Mouse (Mus musculus): ENCODE data around the gene Efcab9.

The Efcab9 gene

GRCm38 (mm10) chr11:32488808-32489670 lies 42.8 kb downstream of the Efcab9 start:
- no peak for DNase-seq

DNA sequence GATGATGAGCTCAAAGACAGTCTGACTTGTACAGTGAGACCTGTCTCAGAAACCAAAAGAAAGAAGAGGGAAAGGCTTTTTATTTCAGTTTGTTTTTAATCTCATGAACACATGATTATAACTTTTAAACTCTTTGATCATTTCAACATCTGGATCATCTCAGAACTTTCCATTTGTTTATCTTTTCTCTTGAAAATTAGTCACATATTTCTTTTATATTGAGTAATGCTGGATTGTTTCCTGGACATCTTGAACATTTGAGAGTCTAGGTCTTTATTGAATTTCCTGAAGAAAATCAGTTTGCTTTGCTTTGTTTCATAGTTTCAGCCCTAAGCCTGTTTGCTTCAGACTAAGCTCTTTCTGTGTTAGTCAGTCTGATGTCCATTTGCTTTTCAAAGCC lies 43.5 kb downstream of the Efcab9 start:
- DNase-seq = no peak

DNA sequence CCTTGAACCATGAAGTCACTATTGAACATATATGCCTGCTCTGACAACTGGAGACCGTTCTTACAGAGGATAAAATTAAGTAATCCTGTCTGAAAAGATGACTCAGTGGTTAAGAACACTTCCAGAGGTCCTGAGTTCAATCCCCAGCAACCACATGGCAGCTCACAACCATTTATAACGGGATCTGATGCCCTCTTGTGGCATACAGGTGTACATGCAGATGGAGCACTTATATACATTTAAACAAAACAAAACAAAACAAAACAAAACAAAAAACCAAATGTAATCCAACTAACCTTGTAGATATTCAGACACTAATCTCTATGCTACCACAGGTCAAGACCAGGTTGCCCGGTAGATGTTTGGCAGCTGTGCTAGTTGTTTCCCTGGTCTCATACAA lies 44.4 kb downstream of the Efcab9 start:
- no peak for DNase-seq

DNA sequence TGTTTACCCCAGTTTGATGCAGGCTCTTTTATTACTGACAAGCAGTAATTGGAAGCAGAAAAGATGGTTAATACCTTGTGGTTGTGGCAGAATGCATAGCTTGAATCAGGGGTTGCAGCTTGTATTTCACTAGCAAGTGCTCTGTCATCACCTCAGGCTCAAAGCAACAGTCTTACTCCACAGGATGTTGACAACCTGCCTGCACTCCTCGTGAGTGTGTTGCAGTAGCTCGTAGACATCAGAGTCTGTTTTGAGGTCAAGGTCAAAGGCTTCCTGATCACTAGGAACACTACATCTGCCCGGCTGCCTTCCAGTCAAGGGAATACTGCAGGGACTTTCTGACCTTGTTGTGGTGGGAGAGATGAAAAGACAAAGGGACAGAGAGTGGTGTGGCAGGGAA lies 45.3 kb downstream of the Efcab9 start:
- DNase-seq = peak; percentile 12

GRCm38 (mm10) chr11:32485290-32485689 lies 46.6 kb downstream of the Efcab9 start:
- DNase-seq = no peak

DNA sequence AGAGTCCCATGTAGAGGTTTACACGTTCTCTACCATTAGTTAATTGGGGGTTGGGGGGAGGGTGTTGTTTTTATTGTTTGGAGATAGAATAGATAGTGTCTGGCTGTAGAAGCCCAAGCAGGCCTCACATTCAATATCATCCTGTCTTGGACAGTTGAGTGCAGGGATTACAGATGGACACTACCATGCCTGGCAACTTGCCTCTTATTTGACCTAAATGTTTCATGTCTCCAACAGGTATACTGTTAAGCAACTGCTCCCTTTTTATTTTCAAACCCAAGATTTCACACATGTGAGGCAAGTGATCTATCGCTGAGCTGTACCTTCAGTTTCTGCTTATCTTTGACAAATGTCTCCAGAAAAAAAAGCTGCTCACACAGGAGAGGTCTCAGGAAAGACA lies 50.4 kb downstream of the Efcab9 start:
- DNase-seq = no peak

- peak; percentile 16 for DNase-seq
Measured at GRCm38 (mm10) chr11:32475487-32476236, 56.2 kb downstream of the Efcab9 start.

DNA sequence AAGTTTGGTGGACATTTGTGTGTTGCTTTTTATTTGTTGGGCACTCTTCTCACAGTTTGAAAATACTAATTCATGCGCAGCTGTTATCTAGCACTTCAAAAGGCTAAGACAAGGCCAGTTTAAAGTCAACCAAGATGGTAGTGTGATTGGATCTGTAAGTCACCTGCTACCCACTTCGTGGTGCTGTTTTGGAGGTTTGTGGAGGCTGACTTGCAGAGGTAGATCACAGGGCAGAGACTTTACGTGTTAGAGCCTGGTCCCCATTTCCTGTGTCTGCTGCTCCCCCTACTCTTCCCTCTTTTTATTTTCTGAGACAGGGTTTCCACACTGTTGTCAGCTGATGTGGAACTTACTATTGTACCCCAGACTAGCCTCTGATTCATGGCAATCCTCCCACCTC lies 57.2 kb downstream of the Efcab9 start:
- peak; percentile 21 for DNase-seq
